Mouse (Mus musculus) midbrain, postnatal 0 days (tissue): ENCODE results near the gene Eloa. TPM values are rescaled to one million over a fixed set of nuclear protein-coding genes. Genes with fewer than 3 reads are reported as not detected.

Experiments used
- ATAC-seq: fragments of 200-750 bp; cut with Nextera tagmentation; 2 replicates; pipeline ENCODE4 v1.8.0; 2017; ENCODE audit warnings: moderate number of reproducible peaks, mild to moderate bottlenecking, moderate TSS enrichment, moderate library complexity; ENCODE audit not compliant: low FRiP score
- DNase-seq: peaks from one replicate; pipeline ENCODE4 v3.0.0-alpha.2; 2015; ENCODE audit warnings: low spot score
- H3K27ac ChIP-seq: fragments of 300-500 bp; sonication (generic); 2 replicates; pipeline ENCODE4 v1.5.1; 2014; ENCODE audit warnings: low read depth, mild to moderate bottlenecking, low read length, mixed read lengths
- H3K27me3 ChIP-seq: fragments of 300-500 bp; sonication (generic); 2 replicates; pipeline ENCODE4 v1.6.1; 2014; ENCODE audit warnings: low read length, control low read depth, mixed read lengths; ENCODE audit not compliant: insufficient read depth
- H3K36me3 ChIP-seq: fragments of 300-500 bp; sonication (generic); 2 replicates; pipeline ENCODE4 v1.6.1; 2014; ENCODE audit warnings: low read length, control low read depth, mixed read lengths; ENCODE audit not compliant: insufficient read depth
- H3K4me1 ChIP-seq: fragments of 300-500 bp; sonication (generic); 2 replicates; pipeline ENCODE4 v1.6.1; 2014; ENCODE audit warnings: mild to moderate bottlenecking, control low read depth, antibody characterized with exemption, low read length, mixed read lengths; ENCODE audit not compliant: insufficient read depth
- H3K4me2 ChIP-seq: fragments of 300-500 bp; sonication (generic); 2 replicates; pipeline ENCODE4 v1.6.1; 2014; ENCODE audit warnings: low read depth, mild to moderate bottlenecking, low read length, mixed read lengths; ENCODE audit not compliant: poor library complexity, severe bottlenecking
- H3K4me3 ChIP-seq: fragments of 300-500 bp; sonication (generic); 2 replicates; pipeline ENCODE4 v1.5.1; 2014; ENCODE audit warnings: low read depth, mild to moderate bottlenecking, low read length, moderate library complexity
- H3K9ac ChIP-seq: fragments of 300-500 bp; sonication (generic); replicated peaks from 2 replicates; pipeline ENCODE4 v1.6.1; 2014; ENCODE audit warnings: mild to moderate bottlenecking, low read length, moderate library complexity, mixed read lengths; ENCODE audit not compliant: poor library complexity, severe bottlenecking
- H3K9me3 ChIP-seq: fragments of 300-500 bp; sonication (generic); 2 replicates; pipeline ENCODE4 v1.6.1; 2016; ENCODE audit warnings: low read length, control low read depth
- CTCF ChIP-seq: IDR thresholded peaks from 2 replicates; pipeline ENCODE4 v1.5.1; 2016; ENCODE audit warnings: antibody characterized with exemption, mild to moderate bottlenecking
- WGBS: fragments of 180-500 bp; shearing (Covaris S2); extraction: QIAGEN DNeasy Blood & Tissue Kit; methylation state at CpG from one replicate; pipeline ENCODE4 v1.1.7; 2014; 5-methylcytosine and 5-hydroxymethylcytosine counted together
- polyA plus RNA-seq: library from polyadenylated mRNA; unstranded; fragments of >200 nt; fragmentation: Nextera tagmentation; extraction: Ambion mirVana; gene quantifications from 2 replicates; pipeline ENCODE4 v1.2.1, GENCODE M21; 2015
- total RNA-seq: library from RNA; depleted of rRNA; stranded (reverse); fragments of >200 nt; gene quantifications from 2 replicates; pipeline ENCODE4 v1.2.3, GENCODE M21; 2014

Gene Eloa
- total and polyA plus RNA-seq, 2 experiments from 2014 or later, result 19.0 to 23.3 TPM

GRCm38 (mm10) chr4:136057916-136058315, 36.4 kb upstream of the Eloa start:
- Histone ChIP-seq H3K9ac (no peak overlapping the region), H3K27me3 (no peaks in the 10 kb centered on the region), H3K36me3 (no peaks in the 10 kb centered on the region), H3K4me2 (no peak overlapping the region), H3K4me1 (no peaks in the 10 kb centered on the region), H3K27ac (no peak overlapping the region), H3K4me3 (no peak overlapping the region), H3K9me3 (no peaks in the 10 kb centered on the region)
- ATAC-seq (no peak), DNase-seq (no peak)
- 88% methylated on average over 5 of the region's 5 CpGs for WGBS
- TF ChIP-seq CTCF, result no peak

DNA sequence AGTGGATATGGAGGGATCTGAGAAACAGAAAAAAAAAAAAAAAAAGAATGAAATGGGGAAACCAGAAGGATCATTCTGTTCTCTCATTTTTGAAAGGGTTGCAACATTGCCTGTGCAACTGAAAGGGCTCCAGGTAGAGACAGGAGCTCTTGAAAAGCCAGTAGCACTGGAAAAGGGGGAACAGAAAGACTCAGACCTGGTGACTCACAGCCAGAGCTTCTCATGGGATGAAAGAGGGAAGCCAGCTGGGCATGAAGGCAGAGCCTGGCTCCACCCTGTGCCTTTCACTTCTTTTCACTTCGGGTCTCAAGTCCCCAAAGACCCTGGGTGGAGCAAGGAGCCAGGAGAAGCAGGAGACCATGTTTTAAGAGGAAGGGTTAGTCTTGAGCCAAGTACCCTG, 34.5 kb upstream of the Eloa start:
- Histone ChIP-seq H3K27ac (no peak overlapping the region), H3K9me3 (no peaks in the 10 kb centered on the region), H3K4me3 (no peak overlapping the region), H3K27me3 (no peaks in the 10 kb centered on the region), H3K4me2 (no peak overlapping the region), H3K9ac (no peak overlapping the region), H3K36me3 (peaks cover 5% of the 10 kb centered on the region; the same call in 1 of the 2 replicates), H3K4me1 (peaks cover 5% of the 10 kb centered on the region)
- TF ChIP-seq CTCF, result no peak
- ATAC-seq (no peak), DNase-seq (no peak)
- 30% methylated on average over 1 of the region's 1 CpGs for WGBS

- H3K9ac ChIP-seq, result no peak overlapping the region
- no peak overlapping the region for H3K27ac ChIP-seq
- H3K4me3 ChIP-seq, result no peak overlapping the region
- no peak overlapping the region for H3K4me2 ChIP-seq
- ATAC-seq (no peak), DNase-seq (no peak)
- H3K36me3 ChIP-seq, result peaks cover 24% of the 10 kb centered on the region
- no peaks in the 10 kb centered on the region for H3K9me3 ChIP-seq
- 77% methylated on average over 5 of the region's 5 CpGs for WGBS
- H3K27me3 ChIP-seq, result no peaks in the 10 kb centered on the region
- TF ChIP-seq CTCF, result peak; percentile 43
- H3K4me1 ChIP-seq, result peaks cover 5% of the 10 kb centered on the region
These were observed 32.3 kb upstream of the Eloa start for GRCm38 (mm10) chr4:136053843-136054242.

DNA sequence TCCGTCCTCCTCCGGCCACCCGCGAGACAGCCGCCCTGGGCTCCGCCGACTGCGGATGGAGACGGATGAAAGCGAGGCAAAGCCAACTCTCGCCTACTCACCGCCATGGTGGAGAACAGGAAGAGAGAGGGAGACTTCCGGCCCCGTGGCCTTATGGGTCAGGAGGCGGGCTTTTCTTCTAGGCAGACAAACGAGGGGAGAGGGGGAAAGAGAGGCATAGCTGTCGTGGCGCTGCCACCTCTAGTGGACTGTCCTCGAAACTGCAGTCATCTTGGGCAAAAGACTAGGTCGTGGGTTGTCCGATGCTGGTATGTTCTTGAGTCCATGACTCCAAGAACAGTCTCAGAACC, 31.7 kb upstream of the Eloa start, which contains the start of gene Rpl11:
TSS of gene Rpl11 (minus strand) at position 182 of the 350 bp plus-strand sequence.
- no peaks in the 10 kb centered on the region for H3K27me3 ChIP-seq
- 0% methylated on average over 21 of the region's 21 CpGs for WGBS
- H3K9me3 ChIP-seq, result no peaks in the 10 kb centered on the region
- DNase-seq, result peak; percentile 97
- peak; percentile 91 for TF ChIP-seq CTCF
- peaks cover 5% of the 10 kb centered on the region for H3K4me1 ChIP-seq
- H3K4me3 ChIP-seq, result peak within 1 kb of the TSS; percentile 97
- peak within 1 kb of the TSS; percentile 66 for H3K4me2 ChIP-seq
- peak within 1 kb of the TSS; percentile 94 for H3K9ac ChIP-seq
- H3K36me3 ChIP-seq, result peaks cover 30% of the 10 kb centered on the region
- H3K27ac ChIP-seq, result peak within 1 kb of the TSS; percentile 92
- peak; percentile 97 for ATAC-seq

- peaks cover 31% of the 10 kb centered on the region for H3K36me3 ChIP-seq
- WGBS, result under 1% methylated on average over 50 of the region's 50 CpGs
These were observed 31.1 kb upstream of the Eloa start for GRCm38 (mm10) chr4:136052534-136053246.

DNA sequence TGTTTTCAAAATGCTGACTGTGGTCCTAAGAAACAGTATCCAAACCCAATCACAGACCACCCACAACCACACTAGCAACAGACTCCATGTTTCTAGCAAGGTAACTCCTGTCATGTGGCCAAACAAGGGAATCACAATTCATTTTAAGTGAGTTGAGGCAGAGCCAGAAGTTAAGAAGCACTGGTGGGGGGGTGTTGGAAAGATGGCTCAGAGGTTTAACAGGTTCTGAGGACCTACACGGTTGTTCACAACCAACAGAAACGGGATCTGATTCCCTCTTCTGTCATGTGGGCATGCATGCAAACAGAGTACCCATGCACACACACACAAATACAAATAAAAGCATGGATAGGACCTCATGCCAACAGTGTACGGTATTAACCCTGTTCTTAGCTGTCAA, 30.5 kb upstream of the Eloa start:
- peak overlapping the region; percentile 66 for H3K4me2 ChIP-seq
- no peak for TF ChIP-seq CTCF
- H3K27me3 ChIP-seq, result no peaks in the 10 kb centered on the region

More at GRCm38 (mm10) chr4:136052534-136053246, 31.1 kb upstream of the Eloa start:
- H3K9me3 ChIP-seq, result no peaks in the 10 kb centered on the region
- H3K4me2 ChIP-seq, result peak overlapping the region; percentile 66
- peak overlapping the region; percentile 92 for H3K27ac ChIP-seq
- H3K4me1 ChIP-seq, result peaks cover 5% of the 10 kb centered on the region
- H3K4me3 ChIP-seq, result peak overlapping the region; percentile 97
- no peaks in the 10 kb centered on the region for H3K27me3 ChIP-seq
- ATAC-seq (peak; percentile 86), DNase-seq (peak; percentile 65)
- peak overlapping the region; percentile 94 for H3K9ac ChIP-seq
- TF ChIP-seq CTCF, result no peak

More for the DNA sequence above, 30.5 kb upstream of the Eloa start:
- Histone ChIP-seq H3K4me3 (peak overlapping the region; percentile 97), H3K9ac (peak overlapping the region; percentile 94), H3K4me1 (peaks cover 5% of the 10 kb centered on the region), H3K36me3 (peaks cover 31% of the 10 kb centered on the region), H3K9me3 (no peaks in the 10 kb centered on the region), H3K27ac (no peak overlapping the region; the same call in 1 of the 2 replicates)
- no peak for ATAC-seq
- 8% methylated on average over 3 of the region's 3 CpGs for WGBS
- DNase-seq, result no peak
